Mouse (Mus musculus) myocyte (in vitro differentiated cells): ENCODE measurements around the gene 4933403O08Rik.

Experiments used
- MAX ChIP-seq: IDR thresholded peaks from one replicate; pipeline ENCODE4 v1.6.1; 2011; ENCODE audit warnings: low read depth, mild to moderate bottlenecking, control low read depth
- MYOD1 ChIP-seq, 3 experiments: IDR thresholded peaks; one replicate each; pipeline ENCODE4 v1.6.1; 2011; ENCODE audit warnings: control low read depth in 2 of 3, low read depth in 2 of 3, mild to moderate bottlenecking in 2 of 3, moderate library complexity in 1 of 3; ENCODE audit not compliant: insufficient read length in 2 of 3, control insufficient read depth in 1 of 3
- MYOG ChIP-seq, 3 experiments: IDR thresholded peaks; one replicate each; pipeline ENCODE4 v1.6.1; 2011; ENCODE audit warnings: control low read depth in 2 of 3, low read depth in 2 of 3, mild to moderate bottlenecking in 2 of 3; ENCODE audit not compliant: insufficient read length in 2 of 3, control insufficient read depth in 1 of 3, insufficient read depth in 1 of 3
- POLR2A ChIP-seq: IDR thresholded peaks from one replicate; pipeline ENCODE4 v1.6.1; 2011; ENCODE audit warnings: low read depth, mild to moderate bottlenecking, control low read depth, moderate library complexity; ENCODE audit not compliant: insufficient read length
- POLR2AphosphoS2 ChIP-seq: IDR thresholded peaks from one replicate; pipeline ENCODE4 v1.6.1; 2011; ENCODE audit warnings: low read depth, control low read depth; ENCODE audit not compliant: insufficient read length

DNA sequence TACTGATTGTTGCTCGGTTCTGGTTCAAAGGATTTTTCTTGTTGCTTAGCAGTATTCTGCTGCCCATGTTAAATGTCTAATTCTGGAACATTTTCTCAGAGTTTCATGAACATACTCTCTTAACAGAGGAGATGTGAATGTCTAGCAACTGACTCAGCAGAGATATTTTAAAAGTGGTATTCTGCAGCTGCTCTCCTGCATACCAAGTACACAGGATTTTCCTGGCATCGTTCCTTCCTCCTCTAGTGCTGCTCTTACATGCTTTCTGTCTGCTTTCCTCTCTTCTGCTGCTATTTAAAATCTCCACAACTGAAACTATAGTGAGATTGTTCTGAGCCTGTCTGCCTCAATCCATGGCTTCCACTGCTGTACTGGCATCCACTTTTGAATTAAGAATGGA, 16.7 kb downstream of the 4933403O08Rik start:
- TF ChIP-seq POLR2AphosphoS2 (no peak), POLR2A (no peak), MYOG (IDR thresholded peaks at IDR 0.05; ENCODE audit: control insufficient read depth in 1 of 3, insufficient read depth in 1 of 3, insufficient read length in 2 of 3, low read depth in 2 of 3) (peak in 2 of 3 experiments; percentile 6 to 78), MAX (no peak), MYOD1 (IDR thresholded peaks at IDR 0.05; ENCODE audit: control insufficient read depth in 1 of 3, insufficient read length in 2 of 3, low read depth in 2 of 3) (peak in 2 of 3 experiments; percentile 8 to 75)
